Mouse (Mus musculus) myocyte (in vitro differentiated cells): ENCODE data around the gene Dnaaf3. TPM values are rescaled to one million over a fixed set of nuclear protein-coding genes. Genes with fewer than 3 reads are reported as not detected.

Experiments used
- H3K27me3 ChIP-seq: one replicate; pipeline ENCODE4 v1.6.1; 2011; ENCODE audit not compliant: control insufficient read depth, insufficient read depth, insufficient read length
- H3K36me3 ChIP-seq: one replicate; pipeline ENCODE4 v1.6.1; 2011; ENCODE audit not compliant: control insufficient read depth, insufficient read depth
- H3K4me2 ChIP-seq: one replicate; pipeline ENCODE4 v1.6.1; 2011; ENCODE audit warnings: low read depth, control low read depth
- H3K4me3 ChIP-seq: one replicate; pipeline ENCODE4 v1.5.1; 2011; ENCODE audit warnings: mild to moderate bottlenecking, control low read depth, moderate library complexity
- H3K79me2 ChIP-seq: one replicate; pipeline ENCODE4 v1.6.1; 2011; ENCODE audit not compliant: control insufficient read depth, insufficient read depth
- H3ac ChIP-seq: one replicate; pipeline ENCODE4 v1.6.1; 2011; ENCODE audit not compliant: control insufficient read depth, insufficient read length
- CEBPB ChIP-seq: IDR thresholded peaks from 2 replicates; pipeline ENCODE4 v1.6.1; 2011; ENCODE audit warnings: mild to moderate bottlenecking, moderate library complexity; ENCODE audit not compliant: poor library complexity, insufficient read depth, severe bottlenecking
- E2F4 ChIP-seq: IDR thresholded peaks from one replicate; pipeline ENCODE4 v1.6.1; 2011; ENCODE audit warnings: mild to moderate bottlenecking, control low read depth, moderate library complexity; ENCODE audit not compliant: insufficient read depth
- MAX ChIP-seq: IDR thresholded peaks from one replicate; pipeline ENCODE4 v1.6.1; 2011; ENCODE audit warnings: low read depth, mild to moderate bottlenecking, control low read depth
- MYOD1 ChIP-seq, 3 experiments: IDR thresholded peaks; one replicate each; pipeline ENCODE4 v1.6.1; 2011; ENCODE audit warnings: control low read depth in 2 of 3, low read depth in 2 of 3, mild to moderate bottlenecking in 2 of 3, moderate library complexity in 1 of 3; ENCODE audit not compliant: insufficient read length in 2 of 3, control insufficient read depth in 1 of 3
- MYOG ChIP-seq, 3 experiments: IDR thresholded peaks; one replicate each; pipeline ENCODE4 v1.6.1; 2011; ENCODE audit warnings: control low read depth in 2 of 3, low read depth in 2 of 3, mild to moderate bottlenecking in 2 of 3; ENCODE audit not compliant: insufficient read length in 2 of 3, control insufficient read depth in 1 of 3, insufficient read depth in 1 of 3
- POLR2A ChIP-seq: IDR thresholded peaks from one replicate; pipeline ENCODE4 v1.6.1; 2011; ENCODE audit warnings: low read depth, mild to moderate bottlenecking, control low read depth, moderate library complexity; ENCODE audit not compliant: insufficient read length
- POLR2AphosphoS2 ChIP-seq: IDR thresholded peaks from one replicate; pipeline ENCODE4 v1.6.1; 2011; ENCODE audit warnings: low read depth, control low read depth; ENCODE audit not compliant: insufficient read length
- REST ChIP-seq: IDR thresholded peaks from one replicate; pipeline ENCODE4 v1.6.1; 2011; ENCODE audit warnings: mild to moderate bottlenecking, control low read depth, moderate library complexity; ENCODE audit not compliant: insufficient read depth, insufficient read length
- SRF ChIP-seq: IDR thresholded peaks from one replicate; pipeline ENCODE4 v1.6.1; 2011; ENCODE audit warnings: low read depth; ENCODE audit not compliant: control insufficient read depth, insufficient read length
- TCF12 ChIP-seq: IDR thresholded peaks from one replicate; pipeline ENCODE4 v1.6.1; 2011; ENCODE audit warnings: mild to moderate bottlenecking, control low read depth; ENCODE audit not compliant: poor library complexity, insufficient read depth, severe bottlenecking
- TCF3 ChIP-seq: IDR thresholded peaks from one replicate; pipeline ENCODE4 v1.6.1; 2011; ENCODE audit warnings: low read depth, control low read depth; ENCODE audit not compliant: insufficient read length
- USF1 ChIP-seq: IDR thresholded peaks from one replicate; pipeline ENCODE4 v1.6.1; 2011; ENCODE audit warnings: low read depth, mild to moderate bottlenecking, control low read depth, moderate library complexity
- polyA plus RNA-seq: library from polyadenylated mRNA; unstranded; fragments of >200 nt; fragmentation: generic; extraction: Trizol; gene quantifications from one replicate; pipeline ENCODE4 v1.2.1, GENCODE M21; 2012; ENCODE audit warnings: missing spikeins

Gene Dnaaf3
- polyA plus RNA-seq, 1 experiment = 2.2 TPM

DNA sequence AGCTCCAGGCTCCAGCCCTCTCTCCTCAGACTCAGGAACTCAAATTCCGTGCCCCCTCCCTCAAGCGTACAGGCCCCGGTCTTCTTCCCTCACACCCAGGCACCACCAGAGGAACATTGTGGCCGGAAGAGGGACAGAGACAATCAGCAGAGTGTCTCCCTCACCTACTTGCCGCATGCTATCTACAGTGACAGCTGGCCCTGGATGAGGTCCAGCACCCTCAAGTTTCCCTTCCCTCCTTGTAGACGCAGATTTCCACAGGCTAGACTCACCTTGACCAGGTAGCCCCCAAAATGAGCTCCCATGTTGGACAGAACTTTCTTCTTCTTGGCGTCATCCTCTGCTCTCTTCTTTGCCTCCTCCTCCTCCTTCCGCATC, 23.5 kb downstream of the Dnaaf3 start:
- H3K4me3 ChIP-seq = no peak overlapping the region
- TF ChIP-seq USF1 (no peak), TCF12 (no peak), POLR2A (no peak), TCF3 (no peak), CEBPB (no peak), MAX (no peak), MYOD1 (IDR thresholded peaks at IDR 0.05; ENCODE audit: control insufficient read depth in 1 of 3, insufficient read length in 2 of 3, low read depth in 2 of 3) (no peak), REST (no peak), E2F4 (no peak), SRF (no peak), MYOG (IDR thresholded peaks at IDR 0.05; ENCODE audit: control insufficient read depth in 1 of 3, insufficient read depth in 1 of 3, insufficient read length in 2 of 3, low read depth in 2 of 3) (no peak), POLR2AphosphoS2 (no peak)
- H3ac ChIP-seq = no peak overlapping the region
- peaks cover 3% of the 10 kb centered on the region for H3K36me3 ChIP-seq
- peak overlapping the region; percentile 63 for H3K4me2 ChIP-seq
- no peaks in the 10 kb centered on the region for H3K27me3 ChIP-seq
- no peaks in the 10 kb centered on the region for H3K79me2 ChIP-seq

DNA sequence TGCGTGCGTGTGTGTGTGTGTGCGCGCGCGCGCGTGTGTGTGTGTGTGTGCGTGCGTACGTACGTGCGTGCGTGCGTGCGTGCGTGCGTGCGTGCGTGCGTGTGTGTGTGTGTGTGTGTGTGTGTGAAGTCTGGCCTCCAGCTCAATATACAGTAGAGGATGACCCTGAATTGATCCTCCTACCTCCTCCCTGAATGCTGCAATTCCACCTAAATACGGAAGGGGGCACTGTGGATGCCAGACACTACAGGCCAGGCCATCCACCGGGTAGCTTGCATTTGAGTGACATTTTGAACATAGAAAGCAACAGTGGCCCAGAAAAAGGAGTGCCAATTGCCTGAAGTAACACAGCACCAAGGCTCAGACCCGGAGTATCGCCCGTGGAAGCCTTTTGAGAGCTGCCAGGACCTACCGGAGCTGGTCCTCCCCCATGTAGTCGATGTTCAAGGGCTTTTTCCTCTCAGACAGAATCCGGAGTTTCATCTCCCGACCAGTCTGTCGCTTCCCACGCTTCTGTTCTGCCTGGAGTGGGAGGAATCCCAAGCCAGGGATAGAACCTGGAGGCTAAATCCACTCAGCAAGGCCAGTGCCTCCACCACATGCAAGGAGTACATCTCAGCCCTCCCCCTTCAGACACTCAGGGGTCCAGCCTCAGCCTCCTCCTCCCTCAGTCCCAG, 24.1 kb downstream of the Dnaaf3 start:
- Histone ChIP-seq H3K4me2 (no peak overlapping the region), H3K4me3 (no peak overlapping the region), H3K27me3 (no peaks in the 10 kb centered on the region), H3K36me3 (peaks cover 3% of the 10 kb centered on the region), H3K79me2 (no peaks in the 10 kb centered on the region), H3ac (no peak overlapping the region)
- TF ChIP-seq E2F4 (no peak), POLR2AphosphoS2 (peak; percentile 60), CEBPB (no peak), TCF12 (no peak), POLR2A (peak; percentile 20), MAX (no peak), MYOD1 (IDR thresholded peaks at IDR 0.05; ENCODE audit: control insufficient read depth in 1 of 3, insufficient read length in 2 of 3, low read depth in 2 of 3) (no peak), REST (no peak), USF1 (no peak)

DNA sequence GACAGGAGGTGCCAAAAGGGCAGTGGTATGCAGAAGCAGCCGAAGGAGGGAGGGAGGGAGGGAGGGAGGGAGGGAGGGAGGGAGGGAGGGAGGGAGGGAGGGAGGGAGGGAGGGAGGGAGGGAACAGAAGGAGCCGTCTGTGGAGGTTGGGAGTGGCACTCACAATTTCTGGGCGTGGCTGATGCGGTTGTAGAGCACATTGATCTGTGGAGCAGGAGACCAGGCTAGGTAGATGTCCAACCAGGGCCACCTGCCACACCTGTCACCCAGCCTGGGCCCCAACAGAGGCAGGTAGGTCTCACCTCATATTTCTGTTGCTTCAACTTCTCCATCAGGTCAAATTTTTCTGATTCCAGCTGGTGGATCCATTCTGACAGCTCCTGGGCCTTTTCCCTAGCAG, 25.0 kb downstream of the Dnaaf3 start:
- H3ac ChIP-seq = no peak overlapping the region
- no peaks in the 10 kb centered on the region for H3K79me2 ChIP-seq
- TF ChIP-seq POLR2A = peak; percentile 28
- TF ChIP-seq POLR2AphosphoS2 = peak; percentile 24
- no peak for TF ChIP-seq SRF

DNA sequence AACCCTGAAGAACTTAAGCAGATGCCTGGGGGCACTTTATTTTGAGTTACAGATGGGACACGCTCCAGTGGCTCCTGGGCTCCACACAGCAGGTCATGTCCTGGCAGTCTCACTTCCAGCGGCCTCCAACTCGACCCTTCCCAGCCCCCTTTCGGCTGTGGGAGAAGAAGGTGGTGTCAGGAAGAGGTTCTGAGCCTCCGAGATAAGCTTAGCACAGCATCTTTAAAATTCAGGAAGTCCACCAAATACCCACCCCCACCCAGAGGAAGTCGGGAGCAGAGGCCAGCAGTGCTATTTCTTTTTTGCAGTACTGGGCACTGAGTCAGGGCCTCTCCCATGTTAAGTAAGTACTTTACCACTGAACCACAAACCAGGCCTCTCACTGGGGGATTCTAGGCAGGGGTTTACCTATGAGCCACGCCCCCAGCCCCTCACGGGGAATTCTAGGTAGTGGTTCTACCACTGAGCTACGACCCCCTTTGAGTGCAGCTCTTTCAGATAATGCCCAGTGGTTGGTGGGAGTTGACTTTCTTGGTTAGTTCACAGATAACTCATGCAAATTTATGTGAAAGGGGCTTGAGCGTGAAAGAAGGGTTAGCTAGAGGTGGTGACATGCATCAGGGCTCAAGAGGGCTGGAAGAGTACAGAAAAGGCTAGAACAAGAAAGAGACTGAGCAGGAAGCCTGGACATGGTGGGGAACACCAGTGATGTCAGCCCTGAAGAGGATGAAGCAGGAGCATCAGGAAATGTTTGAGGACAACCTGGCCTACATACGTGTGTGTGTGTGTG, 27.4 kb downstream of the Dnaaf3 start:
- H3ac ChIP-seq = no peak overlapping the region
- no peak overlapping the region for H3K4me2 ChIP-seq
- no peaks in the 10 kb centered on the region for H3K27me3 ChIP-seq
- no peak overlapping the region for H3K4me3 ChIP-seq
- no peaks in the 10 kb centered on the region for H3K36me3 ChIP-seq
- peaks cover 12% of the 10 kb centered on the region for H3K79me2 ChIP-seq
- TF ChIP-seq TCF12 = no peak
- TF ChIP-seq POLR2AphosphoS2 = peak; percentile 29
- TF ChIP-seq CEBPB = no peak

More for the DNA sequence above, 25.0 kb downstream of the Dnaaf3 start:
- Histone ChIP-seq H3K4me2 (peak overlapping the region; percentile 32), H3K4me3 (no peak overlapping the region), H3K36me3 (peaks cover 3% of the 10 kb centered on the region), H3K27me3 (no peaks in the 10 kb centered on the region)

DNA sequence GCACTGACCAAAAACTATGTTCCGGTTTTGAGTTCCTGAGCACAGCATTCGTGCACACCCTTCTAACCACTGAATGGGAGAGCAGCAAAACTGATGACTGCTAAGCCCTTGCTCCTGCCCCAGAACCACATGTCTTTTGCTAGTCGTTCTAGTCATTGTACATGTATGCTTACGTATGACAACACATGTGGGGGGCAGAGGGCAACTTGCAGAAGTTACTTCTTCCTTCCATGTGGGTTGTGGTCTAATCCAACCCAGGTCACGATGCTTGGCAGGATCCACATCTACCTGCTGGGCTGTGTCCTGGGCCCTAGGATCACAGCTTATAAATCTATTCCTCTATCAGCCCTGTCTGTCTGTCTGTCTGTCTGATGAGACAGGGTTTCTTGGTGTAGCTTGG, 28.4 kb downstream of the Dnaaf3 start:
- Histone ChIP-seq H3K4me3 (no peak overlapping the region), H3K4me2 (no peak overlapping the region), H3K36me3 (no peaks in the 10 kb centered on the region), H3K27me3 (no peaks in the 10 kb centered on the region), H3K79me2 (peaks cover 22% of the 10 kb centered on the region), H3ac (no peak overlapping the region)
- TF ChIP-seq CEBPB (no peak), USF1 (no peak), SRF (no peak), MYOD1 (IDR thresholded peaks at IDR 0.05; ENCODE audit: control insufficient read depth in 1 of 3, insufficient read length in 2 of 3, low read depth in 2 of 3) (no peak), MYOG (IDR thresholded peaks at IDR 0.05; ENCODE audit: control insufficient read depth in 1 of 3, insufficient read depth in 1 of 3, insufficient read length in 2 of 3, low read depth in 2 of 3) (no peak), POLR2A (no peak), MAX (no peak), REST (no peak), E2F4 (no peak), TCF12 (no peak)
